Mouse (Mus musculus): ENCODE measurements around the gene Mfng. TPM values are rescaled to one million over a fixed set of nuclear protein-coding genes. Genes with fewer than 3 reads are reported as not detected.

Mfng gene
- polyA plus RNA-seq, 1 experiment from 2014 or later, result 113 TPM

DNA sequence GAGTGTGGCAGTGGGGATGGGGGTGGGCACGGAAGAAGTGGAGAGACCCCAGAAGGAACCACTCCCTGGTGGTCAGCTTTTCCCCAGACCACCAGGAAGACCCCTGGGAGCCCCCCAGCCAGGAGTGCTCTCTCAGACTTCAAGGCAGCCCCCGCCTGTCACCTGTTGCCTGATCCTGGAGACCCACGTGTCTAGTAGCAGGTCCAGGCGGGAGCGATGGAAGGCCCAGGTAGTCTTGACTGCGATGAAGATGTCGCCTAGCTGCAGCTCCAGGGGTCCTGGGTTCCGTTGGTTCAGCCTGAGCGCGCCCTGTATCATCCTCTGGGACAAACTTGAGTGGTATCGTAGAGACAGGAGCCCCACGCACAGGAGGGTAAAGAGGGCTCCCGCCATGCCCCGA is 419 bp downstream of the Mfng start:
- Histone ChIP-seq H3K36me3 (ENCODE audit: control insufficient read depth, insufficient read depth, low read length) (peaks cover 5% of the 10 kb centered on the region; the same call in 1 of the 2 replicates), H3K4me2 (ENCODE audit: low read depth, low read length, severe bottlenecking) (peak overlapping the region; percentile 80), H3K9me3 (ENCODE audit: control insufficient read depth, low read length) (peaks cover 5% of the 10 kb centered on the region; the same call in 1 of the 2 replicates), H3K4me3 (ENCODE audit: low read depth, low read length) (peak overlapping the region; percentile 36), H3K27me3 (ENCODE audit: control insufficient read depth, insufficient read depth, low read length) (no peaks in the 10 kb centered on the region), H3K9ac (ENCODE audit: low read length) (peak overlapping the region; percentile 74), H3K27ac (ENCODE audit: low read depth, low read length) (peak overlapping the region; percentile 96), H3K4me1 (replicated peaks; ENCODE audit: control insufficient read depth, insufficient read depth, low read length) (peaks cover 29% of the 10 kb centered on the region)
- DNase-seq (ENCODE audit: low spot score) (peak; percentile 65), ATAC-seq (replicated peaks; ENCODE audit: low FRiP score) (peak; percentile 3; the same call in 1 of the 2 replicates)
- WGBS, result 31% methylated on average over 14 of the region's 14 CpGs

DNA sequence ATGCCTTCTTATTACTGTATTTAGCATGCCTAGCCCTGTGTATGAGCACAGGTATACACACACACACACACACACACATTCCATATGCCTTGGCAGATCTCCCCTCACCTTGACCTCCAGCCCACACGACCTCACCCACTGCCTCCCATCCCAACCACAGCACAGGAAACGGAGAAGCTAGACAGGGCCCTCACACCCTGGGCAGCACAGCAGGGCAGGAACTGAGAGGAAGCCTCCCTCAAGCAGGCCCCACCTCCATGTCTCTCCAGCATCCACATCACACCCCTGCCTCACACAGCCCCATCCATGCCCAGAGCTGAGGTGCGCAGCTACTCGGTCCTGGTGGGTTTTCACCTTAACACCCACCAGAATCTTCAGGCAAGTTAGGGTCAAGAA is 909 bp downstream of the Mfng start:
- Histone ChIP-seq H3K4me3 (ENCODE audit: low read depth, low read length) (peak overlapping the region; percentile 36), H3K36me3 (ENCODE audit: control insufficient read depth, insufficient read depth, low read length) (peaks cover 5% of the 10 kb centered on the region; the same call in 1 of the 2 replicates), H3K4me2 (ENCODE audit: low read depth, low read length, severe bottlenecking) (peak overlapping the region; percentile 80), H3K9ac (ENCODE audit: low read length) (peak overlapping the region; percentile 74), H3K4me1 (replicated peaks; ENCODE audit: control insufficient read depth, insufficient read depth, low read length) (peaks cover 31% of the 10 kb centered on the region), H3K9me3 (ENCODE audit: control insufficient read depth, low read length) (peaks cover 5% of the 10 kb centered on the region; the same call in 1 of the 2 replicates), H3K27ac (ENCODE audit: low read depth, low read length) (peak overlapping the region; percentile 96), H3K27me3 (ENCODE audit: control insufficient read depth, insufficient read depth, low read length) (no peaks in the 10 kb centered on the region)
- ATAC-seq (replicated peaks; ENCODE audit: low FRiP score) (no peak), DNase-seq (ENCODE audit: low spot score) (no peak)
- WGBS, result 51% methylated on average over 4 of the region's 4 CpGs

DNA sequence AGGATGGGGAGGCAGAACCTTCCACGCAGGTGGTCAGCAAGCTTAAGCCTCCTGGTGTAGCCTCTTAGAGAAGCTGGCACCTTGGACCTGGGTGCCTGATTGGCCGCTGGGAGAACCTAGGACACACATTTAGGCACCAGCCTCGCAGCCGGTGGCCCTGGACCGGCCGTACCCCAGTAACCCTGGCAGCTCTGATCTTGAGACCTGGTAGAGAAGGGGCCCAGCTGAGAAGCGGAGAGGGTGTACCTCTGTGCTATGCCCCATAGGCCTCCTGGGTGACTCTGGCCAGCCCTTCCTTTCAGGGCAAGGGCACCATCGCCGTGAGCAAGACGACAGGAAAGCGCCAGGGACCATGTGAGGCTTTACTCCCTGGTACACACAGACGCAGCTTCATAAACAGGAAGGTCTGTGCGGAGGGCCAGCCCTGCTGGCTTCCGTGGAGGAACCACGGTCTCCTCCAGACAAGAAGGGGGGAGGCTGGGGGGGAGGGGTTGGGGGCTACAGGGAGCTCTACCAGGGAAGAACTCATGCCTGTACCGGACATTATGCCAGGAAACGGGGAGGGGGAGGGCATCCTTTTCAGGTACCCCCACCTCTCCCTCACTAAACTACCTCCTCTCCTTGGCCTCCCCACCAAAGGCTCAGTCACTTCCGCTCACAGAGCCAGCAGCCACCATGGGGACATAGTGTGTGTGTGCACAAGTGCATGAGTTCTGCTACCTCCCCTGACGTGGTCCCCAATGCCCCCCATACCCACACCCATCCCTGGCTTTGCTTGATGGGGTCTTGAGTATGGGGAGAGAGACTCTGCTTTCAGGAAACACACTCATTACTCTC is 1.5 kb downstream of the Mfng start:
- no peak for ATAC-seq (replicated peaks; ENCODE audit: low FRiP score)
- peak; percentile 58 for DNase-seq (ENCODE audit: low spot score)
- WGBS, result 50% methylated on average over 19 of the region's 19 CpGs

DNA sequence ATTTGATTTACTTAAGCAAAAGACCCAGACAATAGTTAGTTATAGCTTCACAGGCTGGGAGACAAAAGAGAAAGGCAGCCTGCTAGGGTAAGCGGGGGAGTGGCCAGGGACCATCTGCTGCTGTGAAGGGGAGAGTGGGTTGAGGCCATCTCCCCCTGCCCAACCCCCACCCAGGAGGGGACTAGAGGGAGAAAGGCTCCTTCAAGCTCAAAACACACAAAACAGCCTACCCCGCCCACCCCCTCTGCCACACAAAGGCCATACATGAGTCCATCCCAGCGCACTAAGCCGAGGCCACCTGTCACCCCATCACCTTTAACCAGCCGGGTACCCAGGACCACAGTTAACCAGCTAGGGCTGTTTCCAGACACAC is 2.3 kb downstream of the Mfng start:
- 7% methylated on average over 5 of the region's 5 CpGs for WGBS
- peak overlapping the region; percentile 96 for H3K27ac ChIP-seq (ENCODE audit: low read depth, low read length)
- peak overlapping the region; percentile 74 for H3K9ac ChIP-seq (ENCODE audit: low read length)
- peaks cover 31% of the 10 kb centered on the region for H3K4me1 ChIP-seq (replicated peaks; ENCODE audit: control insufficient read depth, insufficient read depth, low read length)
- peaks cover 5% of the 10 kb centered on the region; the same call in 1 of the 2 replicates for H3K9me3 ChIP-seq (ENCODE audit: control insufficient read depth, low read length)
- H3K4me2 ChIP-seq (ENCODE audit: low read depth, low read length, severe bottlenecking), result peak overlapping the region; percentile 80
- ATAC-seq (replicated peaks; ENCODE audit: low FRiP score) (peak; percentile 81), DNase-seq (ENCODE audit: low spot score) (peak; percentile 89)
- H3K4me3 ChIP-seq (ENCODE audit: low read depth, low read length), result peak overlapping the region; percentile 36
- H3K27me3 ChIP-seq (ENCODE audit: control insufficient read depth, insufficient read depth, low read length), result no peaks in the 10 kb centered on the region
- H3K36me3 ChIP-seq (ENCODE audit: control insufficient read depth, insufficient read depth, low read length), result peaks cover 10% of the 10 kb centered on the region; the same call in 1 of the 2 replicates

More for the DNA sequence above, 1.5 kb downstream of the Mfng start:
- Histone ChIP-seq H3K4me2 (ENCODE audit: low read depth, low read length, severe bottlenecking) (peak overlapping the region; percentile 80), H3K4me3 (ENCODE audit: low read depth, low read length) (peak overlapping the region; percentile 36), H3K27ac (ENCODE audit: low read depth, low read length) (peak overlapping the region; percentile 96), H3K9ac (ENCODE audit: low read length) (peak overlapping the region; percentile 74), H3K4me1 (replicated peaks; ENCODE audit: control insufficient read depth, insufficient read depth, low read length) (peaks cover 31% of the 10 kb centered on the region), H3K27me3 (ENCODE audit: control insufficient read depth, insufficient read depth, low read length) (no peaks in the 10 kb centered on the region), H3K9me3 (ENCODE audit: control insufficient read depth, low read length) (peaks cover 5% of the 10 kb centered on the region; the same call in 1 of the 2 replicates), H3K36me3 (ENCODE audit: control insufficient read depth, insufficient read depth, low read length) (peaks cover 8% of the 10 kb centered on the region; the same call in 1 of the 2 replicates)

DNA sequence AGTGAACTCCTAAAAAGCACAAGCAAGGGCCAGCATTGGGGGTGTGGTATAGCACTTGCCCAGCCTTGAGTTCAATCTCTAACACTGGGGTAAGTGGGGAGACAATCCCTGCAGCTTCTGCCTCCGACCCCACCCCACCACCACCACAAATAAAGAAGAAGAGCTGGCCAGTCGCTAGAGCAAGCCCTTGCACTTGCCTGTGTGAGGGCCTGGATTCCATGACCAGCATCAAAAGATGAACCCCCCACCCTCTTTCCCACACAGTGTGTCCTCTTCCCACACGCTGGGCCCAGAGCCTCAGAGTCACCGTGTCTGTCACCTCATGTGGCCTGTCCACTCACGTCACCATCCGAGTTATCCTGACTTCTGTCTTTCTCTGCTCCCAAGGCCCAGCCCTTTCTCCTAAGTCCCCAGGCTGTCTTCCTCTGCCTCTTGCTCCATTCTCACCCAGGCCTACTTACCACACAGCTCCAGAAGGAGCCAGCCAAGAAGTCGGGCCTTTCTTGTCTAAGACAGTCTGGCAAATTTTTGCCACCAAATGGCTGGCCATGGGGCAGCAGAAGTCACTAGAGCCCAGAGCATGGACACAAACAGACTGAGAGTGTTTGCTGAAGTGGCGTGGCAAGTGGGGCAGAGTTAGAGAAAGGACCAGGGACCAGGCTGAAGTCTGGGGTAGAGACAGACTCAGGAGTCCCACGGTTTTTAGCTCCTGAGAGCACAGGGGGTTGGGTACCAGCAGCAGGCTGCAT is 2.9 kb downstream of the Mfng start:
- Histone ChIP-seq H3K4me3 (ENCODE audit: low read depth, low read length) (peak overlapping the region; percentile 36), H3K36me3 (ENCODE audit: control insufficient read depth, insufficient read depth, low read length) (peaks cover 10% of the 10 kb centered on the region; the same call in 1 of the 2 replicates), H3K9ac (ENCODE audit: low read length) (peak overlapping the region; percentile 74), H3K9me3 (ENCODE audit: control insufficient read depth, low read length) (peaks cover 5% of the 10 kb centered on the region; the same call in 1 of the 2 replicates), H3K27ac (ENCODE audit: low read depth, low read length) (peak overlapping the region; percentile 96), H3K27me3 (ENCODE audit: control insufficient read depth, insufficient read depth, low read length) (no peaks in the 10 kb centered on the region), H3K4me2 (ENCODE audit: low read depth, low read length, severe bottlenecking) (peak overlapping the region; percentile 80), H3K4me1 (replicated peaks; ENCODE audit: control insufficient read depth, insufficient read depth, low read length) (peaks cover 33% of the 10 kb centered on the region)
- no peak for ATAC-seq (replicated peaks; ENCODE audit: low FRiP score)
- WGBS, result 30% methylated on average over 9 of the region's 9 CpGs
- DNase-seq (ENCODE audit: low spot score), result peak; percentile 63

DNA sequence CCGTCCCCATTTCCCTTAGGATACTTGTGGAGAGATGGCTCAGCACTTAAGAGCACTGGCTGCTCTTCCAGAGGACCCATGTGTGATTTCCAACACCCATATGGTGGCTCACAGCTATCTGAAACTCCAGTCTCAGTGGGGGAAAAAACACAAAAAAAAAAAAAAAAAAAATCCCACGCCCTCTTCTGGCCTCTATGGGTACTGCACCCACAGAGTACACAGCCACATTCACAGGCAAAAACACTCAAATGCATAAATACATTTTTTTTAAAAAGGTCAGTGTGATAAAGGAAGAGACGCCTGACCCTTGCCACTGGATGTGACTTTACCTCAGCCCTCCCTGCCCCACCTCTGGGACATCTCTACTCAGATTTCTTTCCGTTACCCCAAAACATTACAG is 4.2 kb downstream of the Mfng start:
- H3K9ac ChIP-seq (ENCODE audit: low read length), result no peak overlapping the region
- H3K27ac ChIP-seq (ENCODE audit: low read depth, low read length), result no peak overlapping the region
- H3K4me3 ChIP-seq (ENCODE audit: low read depth, low read length), result no peak overlapping the region
- DNase-seq (ENCODE audit: low spot score), result no peak
- H3K36me3 ChIP-seq (ENCODE audit: control insufficient read depth, insufficient read depth, low read length), result peaks cover 10% of the 10 kb centered on the region; the same call in 1 of the 2 replicates
- no peak for ATAC-seq (replicated peaks; ENCODE audit: low FRiP score)
- 91% methylated on average over 4 of the region's 4 CpGs for WGBS
- no peaks in the 10 kb centered on the region for H3K27me3 ChIP-seq (ENCODE audit: control insufficient read depth, insufficient read depth, low read length)
- no peak overlapping the region for H3K4me2 ChIP-seq (ENCODE audit: low read depth, low read length, severe bottlenecking)
- H3K9me3 ChIP-seq (ENCODE audit: control insufficient read depth, low read length), result peaks cover 5% of the 10 kb centered on the region; the same call in 1 of the 2 replicates
- peaks cover 33% of the 10 kb centered on the region for H3K4me1 ChIP-seq (replicated peaks; ENCODE audit: control insufficient read depth, insufficient read depth, low read length)

DNA sequence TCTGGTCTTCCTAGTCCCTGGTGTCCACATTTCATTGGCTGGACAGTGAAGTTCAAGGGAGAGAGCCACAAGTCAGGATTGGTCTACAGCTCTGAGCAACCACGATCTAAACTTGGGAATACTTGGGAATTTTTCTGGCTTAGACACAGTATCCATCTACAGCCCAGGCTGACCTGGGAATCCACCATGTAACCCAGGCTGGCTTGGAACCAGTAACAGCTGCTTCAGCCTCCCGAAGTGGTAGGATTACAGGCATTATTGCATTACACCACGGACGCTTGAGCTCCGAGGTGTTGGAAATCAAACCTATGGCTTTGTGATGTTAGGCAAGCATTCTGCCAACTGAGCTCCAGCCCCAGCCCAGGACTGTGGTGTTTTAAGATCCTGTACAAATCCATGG is 9.6 kb downstream of the Mfng start:
- Histone ChIP-seq H3K36me3 (ENCODE audit: control insufficient read depth, insufficient read depth, low read length) (peaks cover 8% of the 10 kb centered on the region; the same call in 1 of the 2 replicates), H3K9ac (ENCODE audit: low read length) (no peak overlapping the region), H3K27me3 (ENCODE audit: control insufficient read depth, insufficient read depth, low read length) (no peaks in the 10 kb centered on the region), H3K27ac (ENCODE audit: low read depth, low read length) (peak overlapping the region; percentile 68), H3K4me2 (ENCODE audit: low read depth, low read length, severe bottlenecking) (no peak overlapping the region), H3K9me3 (ENCODE audit: control insufficient read depth, low read length) (no peaks in the 10 kb centered on the region), H3K4me1 (replicated peaks; ENCODE audit: control insufficient read depth, insufficient read depth, low read length) (peaks cover 16% of the 10 kb centered on the region), H3K4me3 (ENCODE audit: low read depth, low read length) (no peak overlapping the region)
- DNase-seq (ENCODE audit: low spot score), result no peak
- 80% methylated on average over 5 of the region's 5 CpGs for WGBS
- ATAC-seq (replicated peaks; ENCODE audit: low FRiP score), result peak; percentile 16; the same call in 1 of the 2 replicates

DNA sequence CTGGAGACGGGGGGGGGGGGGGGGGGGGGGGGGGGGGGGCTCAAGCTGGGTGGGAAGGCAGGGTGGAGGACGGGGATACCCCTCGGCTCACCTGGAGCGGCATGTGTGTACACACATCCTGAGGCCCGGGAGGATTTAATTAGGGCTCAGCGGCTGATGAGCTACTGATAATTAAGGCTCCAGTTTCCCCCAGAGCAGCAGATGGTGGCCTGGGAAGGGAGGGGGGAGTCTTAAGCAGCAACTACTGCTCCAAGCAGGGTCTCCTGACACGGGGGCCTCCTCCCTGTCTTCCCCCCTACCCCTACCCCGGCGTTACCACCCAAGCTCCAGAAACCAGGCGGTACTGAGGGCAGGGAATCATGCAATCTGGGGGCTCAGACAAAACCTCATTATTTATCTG is 10.1 kb downstream of the Mfng start:
- Histone ChIP-seq H3K4me3 (ENCODE audit: low read depth, low read length) (no peak overlapping the region), H3K27ac (ENCODE audit: low read depth, low read length) (peak overlapping the region; percentile 68), H3K27me3 (ENCODE audit: control insufficient read depth, insufficient read depth, low read length) (no peaks in the 10 kb centered on the region), H3K4me2 (ENCODE audit: low read depth, low read length, severe bottlenecking) (no peak overlapping the region), H3K9me3 (ENCODE audit: control insufficient read depth, low read length) (no peaks in the 10 kb centered on the region), H3K4me1 (replicated peaks; ENCODE audit: control insufficient read depth, insufficient read depth, low read length) (peaks cover 16% of the 10 kb centered on the region), H3K36me3 (ENCODE audit: control insufficient read depth, insufficient read depth, low read length) (peaks cover 5% of the 10 kb centered on the region; the same call in 1 of the 2 replicates), H3K9ac (ENCODE audit: low read length) (no peak overlapping the region)
- 31% methylated on average over 9 of the region's 10 CpGs for WGBS
- DNase-seq (ENCODE audit: low spot score) (peak; percentile 77), ATAC-seq (replicated peaks; ENCODE audit: low FRiP score) (peak; percentile 72)

Data from forebrain, embryonic 11.5 days (tissue).